Mouse (Mus musculus) intestine, embryonic 15.5 days (tissue): Measurements from ENCODE around the gene Rslcan18. TPM values are rescaled to one million over a fixed set of nuclear protein-coding genes. Genes with fewer than 3 reads are reported as not detected.
"Not testable (repeated sequence)": the region's sequence is repeated elsewhere in the genome, so short reads cannot be mapped to it uniquely, and the experiment has no call there.

Experiments used
- ATAC-seq: fragments of 200-750 bp; cut with Nextera tagmentation; 2 replicates; pipeline ENCODE4 v1.8.0; 2017; ENCODE audit warnings: moderate TSS enrichment, moderate library complexity
- H3K27ac ChIP-seq: fragments of 300-500 bp; sonication (generic); 2 replicates; pipeline ENCODE4 v1.5.1; 2015; ENCODE audit warnings: mild to moderate bottlenecking, inconsistent platforms
- H3K27me3 ChIP-seq: fragments of 300-500 bp; sonication (generic); replicated peaks from 2 replicates; pipeline ENCODE4 v1.6.1; 2015; ENCODE audit warnings: inconsistent platforms
- H3K36me3 ChIP-seq: fragments of 300-500 bp; sonication (generic); 2 replicates; pipeline ENCODE4 v1.6.1; 2015; ENCODE audit warnings: inconsistent platforms
- H3K4me1 ChIP-seq: fragments of 300-500 bp; sonication (generic); replicated peaks from 2 replicates; pipeline ENCODE4 v1.6.1; 2015; ENCODE audit warnings: inconsistent platforms
- H3K4me2 ChIP-seq: fragments of 300-500 bp; sonication (generic); replicated peaks from 2 replicates; pipeline ENCODE4 v1.6.1; 2015; ENCODE audit warnings: mild to moderate bottlenecking, inconsistent platforms
- H3K4me3 ChIP-seq: fragments of 300-500 bp; sonication (generic); replicated peaks from 2 replicates; pipeline ENCODE4 v1.5.1; 2015; ENCODE audit warnings: inconsistent platforms
- H3K9ac ChIP-seq: fragments of 300-500 bp; sonication (generic); 2 replicates; pipeline ENCODE4 v1.6.1; 2015; ENCODE audit warnings: inconsistent platforms
- H3K9me3 ChIP-seq: fragments of 300-500 bp; sonication (generic); 2 replicates; pipeline ENCODE4 v1.6.1; 2016; ENCODE audit warnings: inconsistent platforms
- WGBS: fragments of 180-500 bp; shearing (Covaris S2); methylation state at CpG from one replicate; pipeline ENCODE4 v1.1.7; 2015; 5-methylcytosine and 5-hydroxymethylcytosine counted together
- polyA plus RNA-seq: library from polyadenylated mRNA; unstranded; fragments of >200 nt; fragmentation: Nextera tagmentation; extraction: Ambion mirVana; gene quantifications from 2 replicates; pipeline ENCODE4 v1.2.1, GENCODE M21; 2015

Gene Rslcan18
- polyA plus RNA-seq: 0.09 and 0.20 TPM in 2 replicates

DNA sequence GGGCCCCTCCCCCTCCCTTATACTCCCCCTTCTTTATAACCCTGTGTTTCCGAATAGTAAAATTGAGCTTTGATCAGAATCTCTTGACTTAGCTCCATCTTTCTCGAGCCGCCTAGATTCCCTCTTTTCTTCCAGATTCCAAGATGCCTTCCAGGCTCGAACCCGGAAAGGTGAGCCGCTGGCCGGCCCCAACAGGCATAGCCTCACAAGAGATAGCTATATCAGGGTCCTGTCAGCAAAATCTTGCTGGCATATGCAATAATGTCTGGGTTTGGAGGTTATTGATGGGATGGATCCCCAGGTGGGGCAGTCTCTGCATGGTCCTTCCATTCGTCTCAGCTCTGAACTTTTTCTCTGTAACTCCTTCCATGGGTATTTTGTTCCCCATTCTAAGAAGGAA, at the start of gene Rslcan18:
Gene Rslcan18, minus strand, starts transcription at position 101 of the 400 bp plus-strand sequence.
- not testable (repeated sequence) for H3K9me3 ChIP-seq, H3K36me3 ChIP-seq, ATAC-seq, H3K4me1 ChIP-seq, H3K4me2 ChIP-seq, H3K9ac ChIP-seq, H3K4me3 ChIP-seq, H3K27me3 ChIP-seq, H3K27ac ChIP-seq
- WGBS: 90% methylated on average over 8 of the region's 8 CpGs

GRCm38 (mm10) chr13:67128038-67128721, 12.1 kb upstream of the Rslcan18 start:
- no peaks in the 10 kb centered on the region for H3K4me1 ChIP-seq

GRCm38 (mm10) chr13:67127507-67127906, 11.4 kb upstream of the Rslcan18 start:
- not testable (repeated sequence) for H3K9ac ChIP-seq, H3K36me3 ChIP-seq, H3K4me3 ChIP-seq, H3K4me1 ChIP-seq, H3K9me3 ChIP-seq, H3K27ac ChIP-seq, H3K27me3 ChIP-seq
- H3K4me2 ChIP-seq: peak overlapping the region; percentile 83; the same call in 1 of the 2 replicates
- WGBS: 76% methylated on average over 10 of the region's 10 CpGs
- ATAC-seq: peak; percentile 4; the same call in 1 of the 2 replicates

More at GRCm38 (mm10) chr13:67128038-67128721, 12.1 kb upstream of the Rslcan18 start:
- peak overlapping the region; percentile 83 for H3K4me2 ChIP-seq
- 1% methylated on average over 18 of the region's 18 CpGs for WGBS
- no peaks in the 10 kb centered on the region for H3K27me3 ChIP-seq
- peak overlapping the region; percentile 66 for H3K4me3 ChIP-seq
- peak overlapping the region; percentile 65 for H3K9ac ChIP-seq
- no peaks in the 10 kb centered on the region for H3K9me3 ChIP-seq
- 0 out of 2 replicates have a peak overlapping the region, but pooled peaks have one; percentile 40 for H3K27ac ChIP-seq
- no peaks in the 10 kb centered on the region for H3K36me3 ChIP-seq
- peak; percentile 98 for ATAC-seq

GRCm38 (mm10) chr13:67124460-67124859, 8.4 kb upstream of the Rslcan18 start:
- no peaks in the 10 kb centered on the region for H3K27me3 ChIP-seq
- H3K4me2 ChIP-seq: no peak overlapping the region
- no peaks in the 10 kb centered on the region for H3K36me3 ChIP-seq
- no peak overlapping the region for H3K27ac ChIP-seq
- no peaks in the 10 kb centered on the region for H3K4me1 ChIP-seq
- no peaks in the 10 kb centered on the region for H3K9me3 ChIP-seq
- WGBS: 91% methylated on average over 1 of the region's 1 CpGs
- no peak overlapping the region for H3K9ac ChIP-seq
- no peak overlapping the region for H3K4me3 ChIP-seq
- ATAC-seq: no peak

- H3K4me2 ChIP-seq, H3K9me3 ChIP-seq, H3K27me3 ChIP-seq, H3K27ac ChIP-seq, H3K9ac ChIP-seq, H3K36me3 ChIP-seq, H3K4me3 ChIP-seq, H3K4me1 ChIP-seq, ATAC-seq: not testable (repeated sequence)
Observed at GRCm38 (mm10) chr13:67121360-67121759, 5.3 kb upstream of the Rslcan18 start, which contains the start of gene Zfp759. Zfp759 (plus strand) TSS chr13:67121660.

DNA sequence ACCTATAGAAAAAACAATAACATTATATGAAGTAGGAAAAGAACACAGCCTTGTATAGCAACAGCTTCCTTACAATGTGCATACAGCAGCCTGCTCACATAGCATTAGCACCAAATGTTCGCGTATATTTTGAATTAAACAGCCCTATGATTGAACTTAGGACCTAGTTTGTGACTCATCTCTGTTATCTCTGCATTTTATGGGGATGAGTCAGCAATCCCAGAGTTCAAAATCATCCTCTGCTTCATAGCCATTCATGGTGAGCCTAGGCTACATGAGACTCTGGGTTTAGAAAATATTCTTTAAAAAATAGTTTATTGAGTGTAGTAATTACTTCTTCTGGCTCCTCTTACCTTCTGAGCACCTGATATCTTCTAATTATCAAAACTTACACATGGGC, 2.8 kb downstream of the Rslcan18 start:
- 86% methylated on average over 2 of the region's 2 CpGs for WGBS
- Histone ChIP-seq H3K4me1 (no peaks in the 10 kb centered on the region), H3K4me2 (no peak overlapping the region), H3K36me3 (no peaks in the 10 kb centered on the region), H3K27me3 (no peaks in the 10 kb centered on the region), H3K9me3 (no peaks in the 10 kb centered on the region), H3K9ac (no peak overlapping the region), H3K4me3 (no peak overlapping the region), H3K27ac (no peak overlapping the region)
- ATAC-seq: no peak

DNA sequence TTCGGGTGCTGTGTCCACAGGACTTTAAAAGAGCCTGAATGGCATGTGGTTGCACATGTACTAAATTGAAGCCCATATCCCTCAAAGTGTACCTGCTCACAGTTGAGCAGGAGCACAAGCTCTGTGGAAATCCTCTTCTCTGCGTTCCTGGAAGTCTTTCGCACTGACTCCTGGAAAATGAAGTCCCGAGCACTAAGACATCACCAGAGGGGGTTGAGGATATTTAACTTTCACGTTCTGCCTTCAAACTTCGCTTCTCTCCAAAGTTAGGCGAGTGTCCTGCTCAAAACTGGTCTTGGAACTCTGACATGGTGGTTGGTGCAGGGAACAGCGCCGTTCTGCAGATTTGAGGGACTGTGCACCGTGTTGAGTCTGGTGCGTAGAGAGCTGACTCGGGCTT, 4.0 kb downstream of the Rslcan18 start:
- H3K9ac ChIP-seq: no peak overlapping the region
- H3K27me3 ChIP-seq: no peaks in the 10 kb centered on the region
- H3K4me2 ChIP-seq: no peak overlapping the region
- WGBS: 82% methylated on average over 12 of the region's 12 CpGs
- no peaks in the 10 kb centered on the region for H3K9me3 ChIP-seq
- H3K36me3 ChIP-seq: no peaks in the 10 kb centered on the region
- ATAC-seq: no peak
- H3K27ac ChIP-seq: no peak overlapping the region
- peaks cover 5% of the 10 kb centered on the region for H3K4me1 ChIP-seq
- H3K4me3 ChIP-seq: no peak overlapping the region

GRCm38 (mm10) chr13:67108821-67109206, 7.2 kb downstream of the Rslcan18 start:
- ATAC-seq: peak; percentile 75
- Histone ChIP-seq H3K9ac (no peak overlapping the region), H3K27ac (no peak overlapping the region), H3K4me3 (peak overlapping the region; percentile 51), H3K36me3 (peaks cover 3% of the 10 kb centered on the region; the same call in 1 of the 2 replicates), H3K27me3 (no peaks in the 10 kb centered on the region), H3K4me2 (peak overlapping the region; percentile 24), H3K4me1 (peaks cover 5% of the 10 kb centered on the region), H3K9me3 (no peaks in the 10 kb centered on the region)
- 4% methylated on average over 9 of the region's 9 CpGs for WGBS

DNA sequence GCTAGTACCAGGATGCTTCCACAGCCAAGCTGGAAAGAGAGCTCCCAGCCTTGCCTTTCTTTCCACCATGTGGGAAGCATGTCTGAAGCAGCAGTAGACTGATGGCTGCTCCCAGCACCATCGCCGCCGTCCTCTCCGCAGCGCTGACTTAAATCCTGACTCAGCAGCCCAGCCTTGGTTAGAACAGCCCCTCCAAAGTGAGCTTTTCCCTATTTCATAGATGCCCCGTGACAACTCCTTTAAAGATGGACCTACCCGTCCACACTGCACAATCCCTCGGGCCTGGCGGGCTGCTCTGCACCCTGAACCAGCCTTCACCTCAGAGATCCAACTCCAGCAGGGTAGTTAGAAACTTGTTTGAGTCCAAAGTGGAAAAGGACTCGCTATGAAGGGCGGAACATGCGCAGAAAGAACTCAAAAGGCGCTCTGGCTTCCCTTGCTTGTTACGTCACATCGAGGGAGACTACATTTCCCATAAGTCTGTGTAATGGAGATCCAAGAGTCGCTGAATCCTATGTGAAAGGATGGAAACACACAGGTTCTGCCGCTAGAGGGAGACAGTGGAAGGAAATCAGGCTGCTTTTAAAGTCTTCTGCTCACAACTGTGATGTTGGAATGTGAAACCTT, 7.8 kb downstream of the Rslcan18 start, which contains the start of gene Gm28557:
Gene Gm28557, minus strand, starts transcription at position 411 of the 627 bp plus-strand sequence.
- H3K36me3 ChIP-seq: peaks cover 3% of the 10 kb centered on the region; the same call in 1 of the 2 replicates
- peaks cover 5% of the 10 kb centered on the region for H3K4me1 ChIP-seq
- H3K9me3 ChIP-seq: no peaks in the 10 kb centered on the region
- peak; percentile 99 for ATAC-seq
- under 1% methylated on average over 17 of the region's 17 CpGs for WGBS
- H3K27me3 ChIP-seq: no peaks in the 10 kb centered on the region
- H3K9ac ChIP-seq: peak within 1 kb of the TSS; percentile 67
- H3K4me3 ChIP-seq: peak within 1 kb of the TSS; percentile 51
- peak within 1 kb of the TSS; percentile 75 for H3K4me2 ChIP-seq
- H3K27ac ChIP-seq: peak within 1 kb of the TSS; percentile 89

DNA sequence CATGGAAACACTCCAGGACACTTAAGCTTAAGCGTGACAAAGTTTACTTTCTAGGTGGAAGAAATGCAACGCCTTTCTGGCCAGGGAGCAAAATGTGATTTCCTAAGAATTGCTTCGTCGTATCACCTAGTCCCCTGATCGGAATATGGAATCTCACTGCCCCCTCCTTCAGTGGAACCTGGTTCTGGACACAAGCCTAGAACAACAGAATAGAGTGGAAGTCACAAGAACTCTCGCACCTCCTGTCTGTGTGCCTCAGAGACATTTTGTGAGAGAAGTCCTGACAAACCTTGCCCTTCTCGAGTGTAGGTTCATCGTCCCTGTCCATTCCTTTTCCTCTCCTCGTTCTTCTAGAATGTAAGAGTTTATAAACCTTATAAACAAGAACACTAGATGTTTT, 8.4 kb downstream of the Rslcan18 start:
- H3K9me3 ChIP-seq: no peaks in the 10 kb centered on the region
- ATAC-seq: peak; percentile 17
- peaks cover 3% of the 10 kb centered on the region; the same call in 1 of the 2 replicates for H3K36me3 ChIP-seq
- H3K4me1 ChIP-seq: peaks cover 5% of the 10 kb centered on the region
- H3K27ac ChIP-seq: peak overlapping the region; percentile 89; the same call in 1 of the 2 replicates
- peak overlapping the region; percentile 67 for H3K9ac ChIP-seq
- no peaks in the 10 kb centered on the region for H3K27me3 ChIP-seq
- peak overlapping the region; percentile 51 for H3K4me3 ChIP-seq
- H3K4me2 ChIP-seq: peak overlapping the region; percentile 75
- WGBS: 46% methylated on average over 9 of the region's 9 CpGs

DNA sequence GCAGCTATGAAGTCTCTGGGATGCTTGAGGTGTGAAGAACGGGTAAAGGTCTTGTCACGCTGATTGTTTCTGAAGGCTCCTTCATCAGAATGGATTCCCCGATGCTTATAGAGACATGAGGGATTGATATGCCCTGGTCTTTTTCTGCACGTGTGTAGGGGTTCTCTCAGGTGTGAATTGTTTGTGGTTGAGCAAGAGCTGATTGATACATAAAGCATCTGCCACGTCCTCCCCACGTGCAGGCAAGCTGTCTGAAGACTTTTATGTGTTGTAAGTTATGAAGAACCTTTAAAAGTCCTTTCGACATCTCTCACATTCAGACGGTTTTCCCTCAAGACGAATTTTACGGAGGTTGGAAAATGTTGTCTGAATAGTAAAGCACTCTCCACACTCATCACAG, 18.2 kb downstream of the Rslcan18 start, which contains the start of gene Zfp708:
Gene Zfp708, minus strand, starts transcription at position 101 of the 400 bp plus-strand sequence.
- H3K4me3 ChIP-seq: no peak within 1 kb of the TSS
- no peak within 1 kb of the TSS for H3K4me2 ChIP-seq
- no peak for ATAC-seq
- H3K36me3 ChIP-seq: no peaks in the 10 kb centered on the region
- no peak within 1 kb of the TSS for H3K9ac ChIP-seq
- 0 out of 2 replicates have a peak, but pooled peaks cover 3% of the 10 kb centered on the region for H3K4me1 ChIP-seq
- no peaks in the 10 kb centered on the region for H3K9me3 ChIP-seq
- 88% methylated on average over 10 of the region's 10 CpGs for WGBS
- no peak within 1 kb of the TSS for H3K27ac ChIP-seq
- no peaks in the 10 kb centered on the region for H3K27me3 ChIP-seq

GRCm38 (mm10) chr13:67090154-67090553, 25.9 kb downstream of the Rslcan18 start:
- 0 out of 2 replicates have a peak, but pooled peaks cover 3% of the 10 kb centered on the region for H3K4me1 ChIP-seq
- WGBS: 77% methylated on average over 1 of the region's 1 CpGs
- H3K4me3 ChIP-seq: no peak overlapping the region
- no peak overlapping the region for H3K27ac ChIP-seq
- no peak overlapping the region for H3K9ac ChIP-seq
- H3K9me3 ChIP-seq: no peaks in the 10 kb centered on the region
- H3K36me3 ChIP-seq: no peaks in the 10 kb centered on the region
- no peak for ATAC-seq
- no peak overlapping the region for H3K4me2 ChIP-seq
- H3K27me3 ChIP-seq: no peaks in the 10 kb centered on the region
